In the genomic region with DNA sequence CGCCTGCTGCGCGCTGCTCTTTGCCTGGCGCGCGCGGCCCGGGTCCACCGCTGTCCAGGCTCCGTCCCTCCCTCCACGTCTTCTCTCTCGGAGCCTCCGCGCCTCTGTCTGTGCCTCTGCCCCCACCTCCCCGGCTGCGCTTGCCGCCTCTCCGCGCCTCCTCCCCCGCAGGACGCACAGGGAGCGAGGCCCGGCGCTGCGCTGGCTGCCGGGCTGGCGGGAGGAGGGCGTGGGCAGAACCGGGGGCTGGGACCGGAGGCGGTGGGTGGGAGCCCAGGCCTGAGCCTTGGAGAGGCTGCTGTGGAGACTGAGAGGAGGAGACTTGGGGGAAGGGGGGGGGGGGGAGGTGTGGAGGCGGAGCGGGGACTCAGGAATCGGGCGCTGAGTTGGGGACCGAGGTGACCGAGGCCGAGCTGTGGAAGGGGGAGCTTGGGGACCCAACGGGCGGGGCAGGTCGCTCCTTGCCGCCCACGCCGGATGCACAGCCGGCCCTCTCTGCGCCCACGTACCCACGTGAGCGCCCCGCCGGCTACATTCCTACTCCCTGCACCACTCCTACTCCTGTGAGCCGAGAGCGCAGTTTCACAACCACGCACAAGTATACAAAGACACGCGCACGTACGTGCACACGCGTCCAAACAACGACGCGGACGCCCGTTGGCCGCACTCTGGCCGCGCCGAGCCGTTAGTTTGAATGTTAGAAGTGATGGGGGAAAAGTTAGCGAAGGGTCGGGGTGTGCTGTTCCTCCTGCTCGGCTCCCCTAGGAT, we compare ENCODE assay signal across 8 mouse cellular contexts. TPM values are rescaled to one million over a fixed set of nuclear protein-coding genes. Genes with fewer than 3 reads are reported as not detected.
DNase-seq lines count a peak whose midpoint lies in the region; ATAC-seq lines count a peak whose summit lies in the region.

A gene (plus strand): TSS at position 401 of the 768 bp plus-strand sequence.

- peak; percentile 96 for DNase-seq in adrenal gland, adult (ENCODE audit: inconsistent age in 2 of 2, low spot score in 1 of 2)
- peak; percentile 72 for DNase-seq in embryo, embryonic 10.5 days (ENCODE audit: low spot score)
- peak; percentile 94 for DNase-seq in gastrocnemius, postnatal 25 days
- peak; percentile 51 for DNase-seq in left cerebral cortex, postnatal 4 days
- peak; percentile 81 for DNase-seq in mesoderm, embryonic 11.5 days (ENCODE audit: low read depth, low spot score)
- DNase-seq in right cerebral cortex, postnatal 36 days (ENCODE audit: low spot score in 2 of 2), result peak; percentile 73 to 74
- peak; percentile 87 for DNase-seq in yolk sac, embryonic 10.5 days (ENCODE audit: low spot score)

- intact Hi-C loops in left cerebral cortex, postnatal 4 days (cut with DNase I), result no loop called here

- peak; percentile 20 for ATAC-seq in inflammation-experienced regulatory T-cells, adult 6 months

RNA-seq across cellular contexts. Expression of the gene that starts here (rescaled TPM):
- 1 to 10 TPM; 1.7 to 2.5 TPM for total RNA-seq in gastrocnemius, postnatal 25 days (2021)
- 1 to 10 TPM; 3.7 to 5.9 (median 5.7) TPM for polyA plus RNA-seq in inflammation-experienced regulatory T-cells, adult 6 months (2017; shearing (Covaris generic))
- total RNA-seq in left cerebral cortex, postnatal 4 days (2021), result 1 to 10 TPM; 4.8 to 5.6 TPM

Comparison
In these comparisons a context has a peak if more than half of its experiments do, and no peak if none do; other contexts are left out.
1. Peak in every context shown above with its lines: DNase-seq and ATAC-seq.